Mouse (Mus musculus) Muller cell, postnatal 12 days (primary cell): Measurements from ENCODE around the gene Tmem160.

Experiments used
- DNase-seq: peaks from one replicate; pipeline ENCODE4 v3.0.0-alpha.2; 2015; ENCODE audit errors: inconsistent ontology term

The Tmem160 gene

GRCm38 (mm10) chr7:16452587-16453073 lies at the start of gene Tmem160:
Gene Tmem160 (plus strand): TSS chr7:16452779.
- DNase-seq: peak; percentile 94

- peak; percentile 27 for DNase-seq
Measured at GRCm38 (mm10) chr7:16402968-16403948, 49.3 kb upstream of the Tmem160 start.

- DNase-seq: peak; percentile 20
Measured at GRCm38 (mm10) chr7:16404315-16405072, 48.1 kb upstream of the Tmem160 start.

- DNase-seq: peak; percentile 61
Measured at GRCm38 (mm10) chr7:16405073-16405455, 47.5 kb upstream of the Tmem160 start.

- peak; percentile 88 for DNase-seq
Measured at GRCm38 (mm10) chr7:16405516-16406351, 46.8 kb upstream of the Tmem160 start.

GRCm38 (mm10) chr7:16406978-16407377 lies 45.6 kb upstream of the Tmem160 start:
- no peak for DNase-seq

- no peak for DNase-seq
Measured at GRCm38 (mm10) chr7:16411100-16411499, 41.5 kb upstream of the Tmem160 start.

- no peak for DNase-seq
Measured at GRCm38 (mm10) chr7:16412220-16412896, 40.2 kb upstream of the Tmem160 start.

- no peak for DNase-seq
Measured at GRCm38 (mm10) chr7:16412930-16413329, 39.6 kb upstream of the Tmem160 start.

GRCm38 (mm10) chr7:16415426-16415825 lies 37.2 kb upstream of the Tmem160 start:
- DNase-seq: no peak

- DNase-seq: peak; percentile 91
Measured at GRCm38 (mm10) chr7:16417141-16417771, 35.3 kb upstream of the Tmem160 start.

- no peak for DNase-seq
Measured at GRCm38 (mm10) chr7:16418713-16419112, 33.9 kb upstream of the Tmem160 start.

- DNase-seq: no peak
Measured at GRCm38 (mm10) chr7:16420493-16421118, 32.0 kb upstream of the Tmem160 start.

GRCm38 (mm10) chr7:16422222-16422856 lies 30.2 kb upstream of the Tmem160 start:
- no peak for DNase-seq

GRCm38 (mm10) chr7:16423731-16424130 lies 28.8 kb upstream of the Tmem160 start:
- DNase-seq: no peak

GRCm38 (mm10) chr7:16425721-16426120 lies 26.9 kb upstream of the Tmem160 start:
- DNase-seq: no peak

- DNase-seq: peak; percentile 72
Measured at GRCm38 (mm10) chr7:16426129-16426729, 26.4 kb upstream of the Tmem160 start.

GRCm38 (mm10) chr7:16433352-16433971 lies 19.1 kb upstream of the Tmem160 start:
- DNase-seq: peak; percentile 57

- DNase-seq: no peak
Measured at GRCm38 (mm10) chr7:16435088-16435487, 17.5 kb upstream of the Tmem160 start.
